Mouse (Mus musculus) inflammation-experienced regulatory T-cells (primary cell): ENCODE measurements around the gene Vmn2r112. TPM values are rescaled to one million over a fixed set of nuclear protein-coding genes. Genes with fewer than 3 reads are reported as not detected.

Experiments used
- polyA plus RNA-seq, 2 experiments: library from polyadenylated mRNA; unstranded; fragments of 100-300 nt; shearing (Covaris generic); gene quantifications; one replicate each; pipeline ENCODE4 v1.2.1; 2017

The Vmn2r112 gene
- under 1 TPM; 0.10 to 0.14 TPM for polyA plus RNA-seq

DNA sequence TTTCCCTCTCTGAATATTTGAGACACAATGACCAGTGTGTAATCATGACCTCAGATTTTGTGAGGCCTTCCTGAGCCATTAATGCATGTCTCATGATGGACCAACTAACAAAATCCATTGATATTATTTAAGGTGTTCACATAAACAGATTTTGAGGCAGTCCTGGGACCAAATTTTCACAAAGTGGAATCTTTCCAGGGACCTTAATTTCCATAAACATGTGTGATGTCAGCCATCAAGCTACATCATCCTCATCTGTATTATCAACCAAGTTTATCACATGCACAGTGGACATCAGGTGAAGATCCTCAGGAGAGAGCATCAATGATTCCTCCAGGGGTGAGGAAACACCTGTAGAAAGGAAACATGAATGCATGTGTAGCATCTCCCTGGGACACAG lies at the start of gene Vmn2r112:
Vmn2r112 (plus strand) TSS at position 301 of the 400 bp plus-strand sequence.

GRCm38 (mm10) chr17:22573382-22573781 lies 27.4 kb upstream of the Vmn2r112 start, which contains the start of gene Vmn2r111:
Gene Vmn2r111, minus strand, starts transcription at chr17:22573482.

Other genes with a start within 250 kb of the Vmn2r112 start
- 10 to 100 TPM; 11.2 to 11.5 TPM for gene Zfp944, start 239.6 kb upstream of the Vmn2r112 start, polyA plus RNA-seq
- gene Zfp758, start 239.5 kb upstream of the Vmn2r112 start, polyA plus RNA-seq: 10 to 100 TPM; 13.0 to 14.5 TPM
- gene Zfp946, start 176.7 kb upstream of the Vmn2r112 start, polyA plus RNA-seq: 1 to 10 TPM; 3.4 to 5.5 TPM
- gene Vmn2r111, start 27.5 kb upstream of the Vmn2r112 start, polyA plus RNA-seq: under 1 TPM; 0.14 to 0.23 TPM